Mouse (Mus musculus): ENCODE data around the gene Nlrp10.

DNA sequence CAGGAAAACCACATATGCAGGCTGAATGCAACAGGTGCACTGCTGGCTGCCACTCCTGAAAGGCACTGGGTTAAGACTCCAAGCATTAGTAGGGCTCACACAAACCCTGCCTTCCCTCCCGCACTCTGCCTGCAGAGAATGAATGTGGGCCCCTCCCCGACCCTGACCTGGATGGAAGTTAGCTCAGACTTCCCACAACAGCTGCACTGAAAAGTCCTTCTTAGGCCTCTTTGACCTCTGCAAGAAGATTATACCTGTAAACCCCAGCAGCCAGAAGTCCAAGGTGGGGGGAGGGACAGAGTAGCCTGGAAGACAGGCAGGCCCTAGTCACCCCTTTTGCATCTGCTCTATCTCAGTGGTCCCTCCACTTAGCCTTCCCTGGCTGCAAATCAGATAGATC is 19.3 kb upstream of the Nlrp10 start:
- no peak for TF ChIP-seq CTCF (IDR thresholded peaks at IDR 0.05; ENCODE audit: extremely low read depth, insufficient read depth, low read length)
- no peak for TF ChIP-seq POLR2A (IDR thresholded peaks at IDR 0.05; ENCODE audit: extremely low read depth, insufficient read depth, low read length)

Data from cortical plate, adult 2 months (tissue).